Mouse (Mus musculus) embryonic stem cell, embryonic (primary cell): ENCODE measurements around the gene Eif3g.

Experiments used
- CTCF ChIA-PET, 4 experiments: fragments of 300-600 bp in 2 of 4; fragments of 350-600 bp in 2 of 4; sonication (Branson Sonifier 250); formaldehyde crosslinking; loops; one replicate each; lab custom pipeline; 2022; ENCODE audit warnings: inconsistent platforms in 2 of 4; lab: Charles Lee
- POLR2A ChIA-PET, 4 experiments: fragments of 300-600 bp in 2 of 4; fragments of 350-600 bp in 2 of 4; sonication (Branson Sonifier 250); formaldehyde crosslinking; loops; one replicate each; lab custom pipeline; 2022; ENCODE audit warnings: antibody characterized with exemption in 4 of 4, inconsistent platforms in 1 of 4; lab: Charles Lee

Gene Eif3g

DNA sequence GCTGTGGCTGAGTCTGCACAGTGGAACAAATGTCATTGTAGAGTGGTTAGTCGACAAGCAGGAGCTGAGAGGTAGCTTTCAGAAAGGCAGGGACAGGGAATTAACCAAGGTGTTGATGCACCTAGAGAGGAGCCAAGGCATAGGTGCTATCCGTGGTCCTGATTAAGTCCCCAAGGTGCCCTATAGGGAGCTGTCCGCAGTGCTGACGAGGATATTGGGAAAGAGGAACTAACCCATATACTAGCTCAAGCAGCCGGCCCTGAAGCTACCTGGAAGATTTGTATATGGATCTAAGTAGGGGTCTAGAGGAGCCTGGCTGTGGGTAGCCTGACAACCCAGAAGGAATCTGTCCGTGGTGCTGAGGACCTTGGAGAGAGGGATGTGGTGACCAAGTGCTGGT lies 41.3 kb downstream of the Eif3g start:
- POLR2A ChIA-PET = interaction anchor here in 3 of 4 experiments (0.6 to 1.7 kb wide), 12 partner anchors 10 to 235 kb away, joined by 3 to 12 read pairs (median 4); partner anchors contain the start of genes Angptl6 (in 2 of the 3), Ubl5 (in 2 of the 3), Gm38431 (in 1 of the 3) and Raver1 (in 1 of the 3)

DNA sequence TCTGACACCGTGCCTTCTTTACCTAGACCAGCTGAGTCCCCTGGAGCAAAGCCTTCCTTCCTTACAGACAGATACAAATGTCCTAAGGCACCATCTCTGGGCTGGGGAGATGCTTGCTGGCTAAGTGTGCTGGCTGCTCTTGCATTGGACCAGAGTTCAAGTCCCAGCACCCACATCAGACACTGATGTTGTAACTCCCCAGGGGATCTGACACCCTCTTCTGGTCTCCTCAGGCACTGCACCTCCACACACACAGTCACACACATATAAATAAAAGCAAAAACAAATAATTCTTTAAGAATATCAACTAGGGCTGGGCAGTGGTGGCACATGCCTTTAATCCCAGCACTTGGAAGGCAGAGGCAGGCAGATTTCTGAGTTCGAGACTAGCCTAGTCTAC lies 48.2 kb downstream of the Eif3g start:
- CTCF ChIA-PET = interaction anchor here in 2 of 4 experiments (0.6 to 1.2 kb wide), 4 partner anchors 12 to 160 kb away, joined by 3 to 8 read pairs (median 4); no protein-coding TSS in a partner anchor
- POLR2A ChIA-PET = interaction anchor here in 1 of 4 experiments (0.8 kb wide), 1 partner anchor 20 kb away, joined by 3 read pairs; no protein-coding TSS in a partner anchor

More for the DNA sequence above, 41.3 kb downstream of the Eif3g start:
- CTCF ChIA-PET = interaction anchor here (0.5 to 1.6 kb wide), 23 partner anchors 9 to 280 kb away, joined by 3 to 10 read pairs (median 4); partner anchors contain the start of genes Icam4 (in 1 of the 4) and Tyk2 (in 1 of the 4)
